In genomic region chr7:46226253-46226652, GRCm38 (mm10) we compare ENCODE assay signal across 8 mouse cellular contexts. TPM values are rescaled to one million over a fixed set of nuclear protein-coding genes. Genes with fewer than 3 reads are reported as not detected.
A peak's percentile ranks its signal among the peaks of the same experiment; 100 is the strongest.
DNase-seq lines count a peak whose midpoint lies in the region; ATAC-seq and TF ChIP-seq lines count a peak whose summit lies in the region.

No protein-coding gene starts in this region.

- no peaks in the 10 kb centered on the region for H3K36me3 ChIP-seq in heart, postnatal 0 days (replicated peaks; ENCODE audit: control insufficient read depth, insufficient read depth, low read length)
- H3K36me3 ChIP-seq in forebrain, embryonic 15.5 days = no peaks in the 10 kb centered on the region

- no peak overlapping the region for H3K27ac ChIP-seq in heart, postnatal 0 days (ENCODE audit: low read depth)
- peak overlapping the region; percentile 66 for H3K27ac ChIP-seq in forebrain, embryonic 15.5 days (replicated peaks)

- no peak for TF ChIP-seq EP300 in heart, postnatal 0 days (IDR thresholded peaks at IDR 0.05; ENCODE audit: low read depth)

- no peak overlapping the region for H3K9ac ChIP-seq in heart, postnatal 0 days (replicated peaks; ENCODE audit: low read depth, low read length)
- H3K9ac ChIP-seq in forebrain, embryonic 15.5 days (replicated peaks) = no peak overlapping the region

- H3K4me3 ChIP-seq in heart, postnatal 0 days (ENCODE audit: low read depth, low read length) = no peak overlapping the region
- H3K4me3 ChIP-seq in forebrain, embryonic 15.5 days = no peak overlapping the region

- no peak for ATAC-seq in heart, postnatal 0 days (ENCODE audit: insufficient read depth, low read depth)
- ATAC-seq in forebrain, embryonic 15.5 days (replicated peaks) = no peak
- ATAC-seq in megakaryocyte progenitor cell, adult 5-6 weeks (replicated peaks; ENCODE audit: poor library complexity) = 0 out of 2 replicates have a peak, but pooled peaks have one; percentile 50

- no peak overlapping the region for H3K4me2 ChIP-seq in heart, postnatal 0 days (ENCODE audit: low read depth, low read length)
- no peak overlapping the region for H3K4me2 ChIP-seq in forebrain, embryonic 15.5 days (replicated peaks)

- 20% methylated on average over 7 of the region's 7 CpGs for WGBS in heart, postnatal 0 days
- WGBS in forebrain, embryonic 15.5 days = 28% methylated on average over 7 of the region's 7 CpGs

- H3K4me1 ChIP-seq in heart, postnatal 0 days (ENCODE audit: control insufficient read depth, insufficient read depth) = peaks cover 7% of the 10 kb centered on the region; the same call in 1 of the 2 replicates
- peaks cover 20% of the 10 kb centered on the region for H3K4me1 ChIP-seq in forebrain, embryonic 15.5 days

- TF ChIP-seq CTCF in heart, postnatal 0 days (IDR thresholded peaks at IDR 0.05; ENCODE audit: low read depth) = peak; percentile 42

- no peaks in the 10 kb centered on the region for H3K9me3 ChIP-seq in heart, postnatal 0 days (replicated peaks; ENCODE audit: control insufficient read depth, low read length)
- no peaks in the 10 kb centered on the region for H3K9me3 ChIP-seq in forebrain, embryonic 15.5 days

- H3K27me3 ChIP-seq in heart, postnatal 0 days (ENCODE audit: control insufficient read depth, insufficient read depth, low read length) = no peaks in the 10 kb centered on the region
- H3K27me3 ChIP-seq in forebrain, embryonic 15.5 days = no peaks in the 10 kb centered on the region

- DNase-seq in heart, postnatal 0 days (ENCODE audit: low spot score) = no peak
- no peak for DNase-seq in heart, adult 8-10 months (ENCODE audit: low spot score)
- peak; percentile 59 to 62 for DNase-seq in B cell, adult 2 months
- peak; percentile 79 for DNase-seq in brain, adult 2 months (ENCODE audit: low read depth, low spot score)
- DNase-seq in layer of hippocampus, adult 9-10 months (ENCODE audit: low spot score) = peak; percentile 20
- DNase-seq in thymus, postnatal 36 days = peak; percentile 28 to 40

RNA-seq across cellular contexts. Expression of gene Ush1c, which starts 12.1 kb away (rescaled TPM):
- total RNA-seq in heart, postnatal 0 days (2014; rRNA removed; ENCODE audit: low replicate concordance) = 1.3 and 5.5 TPM in 2 replicates
- polyA plus RNA-seq in heart, postnatal 0 days (2015; fragmentation: Nextera tagmentation; extraction: Ambion mirVana) = 1.9 and 2.7 TPM in 2 replicates
- 1 to 10 TPM; 3.8 to 6.9 (median 5.6) TPM for total RNA-seq in heart, adult 8-10 months (2022)
- polyA plus RNA-seq in forebrain, embryonic 15.5 days (2015; fragmentation: Nextera tagmentation; extraction: Ambion mirVana) = 2.2 TPM in 2 replicates
- total RNA-seq in megakaryocyte progenitor cell, adult 5-6 weeks (2015) = not detected in 2 replicates
- not detected in 2 replicates for total RNA-seq in megakaryocyte progenitor cell, adult 5-6 weeks (2017)

RNA-seq across cellular contexts. Expression of gene Otog, which starts 14.5 kb away (rescaled TPM):
- total RNA-seq in heart, postnatal 0 days (2014; rRNA removed; ENCODE audit: low replicate concordance) = not detected in 2 replicates
- polyA plus RNA-seq in heart, postnatal 0 days (2015; fragmentation: Nextera tagmentation; extraction: Ambion mirVana) = not detected in 2 replicates
- total RNA-seq in heart, adult 8-10 months (2022) = under 1 TPM; 0.03 to 0.06 (median 0.06) TPM
- 0.05 TPM in 1 of 2 replicates, not detected in the other for polyA plus RNA-seq in forebrain, embryonic 15.5 days (2015; fragmentation: Nextera tagmentation; extraction: Ambion mirVana)
- not detected in 2 replicates for total RNA-seq in megakaryocyte progenitor cell, adult 5-6 weeks (2015)
- not detected in 2 replicates for total RNA-seq in megakaryocyte progenitor cell, adult 5-6 weeks (2017)

RNA-seq across cellular contexts. Expression of gene Abcc8, which starts 46.4 kb away (rescaled TPM):
- 46.7 and 54.9 TPM in 2 replicates for total RNA-seq in heart, postnatal 0 days (2014; rRNA removed; ENCODE audit: low replicate concordance)
- 28.1 and 29.6 TPM in 2 replicates for polyA plus RNA-seq in heart, postnatal 0 days (2015; fragmentation: Nextera tagmentation; extraction: Ambion mirVana)
- 10 to 100 TPM; 39.5 to 54.6 (median 45.7) TPM for total RNA-seq in heart, adult 8-10 months (2022)
- 30.1 and 31.8 TPM in 2 replicates for polyA plus RNA-seq in forebrain, embryonic 15.5 days (2015; fragmentation: Nextera tagmentation; extraction: Ambion mirVana)
- total RNA-seq in megakaryocyte progenitor cell, adult 5-6 weeks (2015) = not detected in 2 replicates
- not detected in 2 replicates for total RNA-seq in megakaryocyte progenitor cell, adult 5-6 weeks (2017)

Comparison
In these comparisons a context has a peak if more than half of its experiments do, and no peak if none do; other contexts are left out.
1. DNase-seq: peak in B cell, adult 2 months (2 of 2), brain, adult 2 months (single experiment), layer of hippocampus, adult 9-10 months (single experiment) and thymus, postnatal 36 days (2 of 2); none in heart, postnatal 0 days (single experiment) and heart, adult 8-10 months (single experiment).
2. RNA of gene Abcc8, which starts 46.4 kb away (total RNA-seq): 39.5 to 54.6 TPM in heart, adult 8-10 months and 46.7 to 54.9 TPM in heart, postnatal 0 days; not detected in megakaryocyte progenitor cell, adult 5-6 weeks; every median in the first group is over 10 times any median in the second.